Mouse (Mus musculus) kidney, adult 2 months (tissue): Measurements from ENCODE around the gene Selenoh.

Experiments
- CTCF ChIP-seq: fragments of 200-500 bp; conservative IDR thresholded peaks from 2 replicates; pipeline ENCODE4 v1.5.1; 2011; ENCODE audit warnings: low read depth, mild to moderate bottlenecking, control low read depth, low read length, moderate library complexity, mixed read lengths; ENCODE audit not compliant: insufficient read depth, insufficient read length
- POLR2A ChIP-seq: fragments of 200-500 bp; IDR thresholded peaks from one replicate; pipeline ENCODE4 v1.6.1; 2011; ENCODE audit warnings: low read depth, low read length, control low read depth

DNA sequence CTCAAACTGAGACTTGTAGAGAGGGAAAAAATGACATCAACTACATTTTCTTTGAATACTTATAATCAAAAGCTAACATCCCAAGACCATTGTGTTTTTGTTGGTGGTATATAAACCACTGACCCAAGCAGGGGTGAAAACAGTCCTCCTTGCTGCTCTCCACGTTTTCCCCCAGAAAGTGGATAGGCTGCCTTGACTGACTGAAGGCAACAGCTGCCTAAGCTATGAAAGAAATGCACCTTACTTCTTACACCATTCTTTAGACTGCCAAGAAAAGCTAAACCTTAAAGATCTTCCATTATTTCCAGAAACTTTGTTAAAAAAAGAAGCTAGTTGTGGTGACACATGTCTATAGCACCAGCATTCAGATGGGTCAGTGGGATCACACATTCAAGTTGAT, 24.4 kb downstream of the Selenoh start:
- TF ChIP-seq POLR2A (no peak), CTCF (no peak)
